ENCODE assay signal across 18 mouse cellular contexts in genomic region chr14:115804751-115805150, GRCm38 (mm10).
DNase-seq lines count a peak whose midpoint lies in the region; ATAC-seq lines count a peak whose summit lies in the region.
"Had no signal": no experiment of that assay in that cellular context is flagged by ENCODE, and none has a peak within 500 bp of the region (broad histone marks: within the 10 kb centered on the region; RNA-seq: fewer than 3 reads in every experiment).

No protein-coding gene starts in this region.

- 15% methylated on average over 2 of the region's 2 CpGs for WGBS in heart, embryonic 16.5 days
- 32% methylated on average over 2 of the region's 2 CpGs for WGBS in midbrain, embryonic 11.5 days
- 23% methylated on average over 2 of the region's 2 CpGs for WGBS in midbrain, embryonic 13.5 days
- 1% methylated on average over 2 of the region's 2 CpGs for WGBS in forebrain, embryonic 16.5 days

- no peak overlapping the region for H3K4me3 ChIP-seq in heart, embryonic 16.5 days (ENCODE audit: low read length)
- H3K4me3 ChIP-seq in midbrain, embryonic 11.5 days (ENCODE audit: low read depth, low read length) = no peak overlapping the region
- H3K4me3 ChIP-seq in midbrain, embryonic 13.5 days (replicated peaks) = no peak overlapping the region
- no peak overlapping the region for H3K4me3 ChIP-seq in forebrain, embryonic 16.5 days (replicated peaks; ENCODE audit: low read length)
- H3K4me3 ChIP-seq: embryonic facial prominence, embryonic 15.5 days; gastrocnemius, adult 2 months; intestine, embryonic 15.5 days; layer of hippocampus, adult 2 months; liver, embryonic 12.5 days had no signal

- no peaks in the 10 kb centered on the region for H3K9me3 ChIP-seq in heart, embryonic 16.5 days (replicated peaks; ENCODE audit: control insufficient read depth, low read length)
- H3K9me3 ChIP-seq in midbrain, embryonic 11.5 days (ENCODE audit: control insufficient read depth, low read length) = no peaks in the 10 kb centered on the region
- no peaks in the 10 kb centered on the region for H3K9me3 ChIP-seq in midbrain, embryonic 13.5 days
- no peaks in the 10 kb centered on the region for H3K9me3 ChIP-seq in forebrain, embryonic 16.5 days (ENCODE audit: control insufficient read depth, low read length)
- H3K9me3 ChIP-seq: embryonic facial prominence, embryonic 15.5 days; intestine, embryonic 15.5 days; liver, embryonic 12.5 days had no signal

- H3K36me3 ChIP-seq in heart, embryonic 16.5 days (ENCODE audit: control insufficient read depth, insufficient read depth) = no peaks in the 10 kb centered on the region
- H3K36me3 ChIP-seq in midbrain, embryonic 11.5 days (ENCODE audit: control insufficient read depth, insufficient read depth, low read length) = no peaks in the 10 kb centered on the region
- no peaks in the 10 kb centered on the region for H3K36me3 ChIP-seq in midbrain, embryonic 13.5 days
- no peaks in the 10 kb centered on the region for H3K36me3 ChIP-seq in forebrain, embryonic 16.5 days (ENCODE audit: control insufficient read depth, insufficient read depth)
- H3K36me3 ChIP-seq: embryonic facial prominence, embryonic 15.5 days; intestine, embryonic 15.5 days; liver, embryonic 12.5 days had no signal

- H3K27me3 ChIP-seq in heart, embryonic 16.5 days (ENCODE audit: control insufficient read depth, insufficient read depth, low read length) = no peaks in the 10 kb centered on the region
- no peaks in the 10 kb centered on the region for H3K27me3 ChIP-seq in midbrain, embryonic 11.5 days (ENCODE audit: control insufficient read depth, insufficient read depth, low read length)
- H3K27me3 ChIP-seq in midbrain, embryonic 13.5 days = no peaks in the 10 kb centered on the region
- H3K27me3 ChIP-seq in forebrain, embryonic 16.5 days (replicated peaks; ENCODE audit: control insufficient read depth, insufficient read depth, low read length) = no peaks in the 10 kb centered on the region
- H3K27me3 ChIP-seq: embryonic facial prominence, embryonic 15.5 days; intestine, embryonic 15.5 days; liver, embryonic 12.5 days had no signal

- no peak for DNase-seq in heart, adult 18-20 months
- peak; percentile 70 for DNase-seq in midbrain, embryonic 11.5 days (ENCODE audit: low spot score, missing footprints)
- peak; percentile 59 for DNase-seq in retina, embryonic 14.5 days (ENCODE audit: low spot score)
- DNase-seq in cerebellum, postnatal 25 days = no peak
- DNase-seq: adrenal gland, adult 2 months; cerebellum, adult 11 months; cerebellum, postnatal 14 days; gastrocnemius, adult 2 months; heart, postnatal 36 days; lung, postnatal 10 days; thymus, postnatal 4 days had no signal

- no peak overlapping the region for H3K27ac ChIP-seq in heart, embryonic 16.5 days (ENCODE audit: low read length)
- H3K27ac ChIP-seq in midbrain, embryonic 11.5 days (ENCODE audit: low read depth, low read length) = no peak overlapping the region
- H3K27ac ChIP-seq in midbrain, embryonic 13.5 days = no peak overlapping the region
- no peak overlapping the region for H3K27ac ChIP-seq in forebrain, embryonic 16.5 days (ENCODE audit: low read length)
- H3K27ac ChIP-seq: embryonic facial prominence, embryonic 15.5 days; gastrocnemius, adult 2 months; intestine, embryonic 15.5 days; layer of hippocampus, adult 2 months; liver, embryonic 12.5 days had no signal

- H3K4me1 ChIP-seq in heart, embryonic 16.5 days (ENCODE audit: control insufficient read depth, insufficient read depth, low read length) = no peaks in the 10 kb centered on the region
- H3K4me1 ChIP-seq in midbrain, embryonic 11.5 days (ENCODE audit: control insufficient read depth, insufficient read depth, low read length) = no peaks in the 10 kb centered on the region
- no peaks in the 10 kb centered on the region for H3K4me1 ChIP-seq in midbrain, embryonic 13.5 days (replicated peaks)
- H3K4me1 ChIP-seq in forebrain, embryonic 16.5 days (replicated peaks; ENCODE audit: control insufficient read depth, insufficient read depth, low read length) = no peaks in the 10 kb centered on the region
- H3K4me1 ChIP-seq: embryonic facial prominence, embryonic 15.5 days; intestine, embryonic 15.5 days; liver, embryonic 12.5 days had no signal

- peak; percentile 37 for ATAC-seq in heart, embryonic 16.5 days (replicated peaks; ENCODE audit: extremely low read depth, insufficient read depth, low FRiP score)
- ATAC-seq in midbrain, embryonic 11.5 days (ENCODE audit: low FRiP score) = no peak
- no peak for ATAC-seq in midbrain, embryonic 13.5 days
- ATAC-seq in forebrain, embryonic 16.5 days = peak; percentile 58; the same call in 1 of the 2 replicates
- ATAC-seq: intestine, embryonic 15.5 days; liver, embryonic 12.5 days had no signal

- no peak overlapping the region for H3K9ac ChIP-seq in heart, embryonic 16.5 days (ENCODE audit: low read length)
- no peak overlapping the region for H3K9ac ChIP-seq in midbrain, embryonic 11.5 days (ENCODE audit: low read length)
- H3K9ac ChIP-seq in midbrain, embryonic 13.5 days (replicated peaks) = no peak overlapping the region
- no peak overlapping the region for H3K9ac ChIP-seq in forebrain, embryonic 16.5 days (replicated peaks; ENCODE audit: low read depth, low read length)
- H3K9ac ChIP-seq: embryonic facial prominence, embryonic 15.5 days; intestine, embryonic 15.5 days; liver, embryonic 12.5 days had no signal

- H3K4me2 ChIP-seq in heart, embryonic 16.5 days (ENCODE audit: low read depth, low read length) = no peak overlapping the region
- H3K4me2 ChIP-seq in midbrain, embryonic 11.5 days = no peak overlapping the region
- H3K4me2 ChIP-seq in midbrain, embryonic 13.5 days (replicated peaks) = no peak overlapping the region
- no peak overlapping the region for H3K4me2 ChIP-seq in forebrain, embryonic 16.5 days (ENCODE audit: low read length)
- H3K4me2 ChIP-seq: embryonic facial prominence, embryonic 15.5 days; intestine, embryonic 15.5 days; liver, embryonic 12.5 days had no signal

Comparison
In these comparisons a context has a peak if more than half of its experiments do, and no peak if none do; other contexts are left out.
1. ATAC-seq: peak in heart, embryonic 16.5 days (single experiment) and forebrain, embryonic 16.5 days (single experiment); none in midbrain, embryonic 11.5 days (single experiment) and midbrain, embryonic 13.5 days (single experiment).
2. DNase-seq: peak in midbrain, embryonic 11.5 days (single experiment) and retina, embryonic 14.5 days (single experiment); none in heart, adult 18-20 months (0 of 2) and cerebellum, postnatal 25 days (0 of 2).